Mouse (Mus musculus) Patski (cell line): ENCODE results near the gene Paxbp1. TPM values are rescaled to one million over a fixed set of nuclear protein-coding genes. Genes with fewer than 3 reads are reported as not detected.
A peak's percentile ranks its signal among the peaks of the same experiment; 100 is the strongest.
"Not testable (repeated sequence)": the region's sequence is repeated elsewhere in the genome, so short reads cannot be mapped to it uniquely, and the experiment has no call there.

Source experiments
- ATAC-seq: fragments of 100-300 bp; one replicate; pipeline ENCODE4 v1.8.0; 2021
- CTCF ChIA-PET: fragments of 350-600 bp; sonication (Branson Sonifier 250); formaldehyde crosslinking; loops from one replicate; lab custom pipeline; 2022; ENCODE audit warnings: inconsistent platforms; lab: Charles Lee
- POLR2A ChIA-PET: fragments of 350-600 bp; sonication (Branson Sonifier 250); formaldehyde crosslinking; loops from one replicate; lab custom pipeline; 2022; ENCODE audit warnings: antibody characterized with exemption, inconsistent platforms; lab: Charles Lee
- DNase-seq: peaks from one replicate; pipeline ENCODE4 v3.0.0-alpha.2; 2011; ENCODE audit warnings: low read depth, low spot score
- H3K27me3 ChIP-seq: fragments of 371-371 bp; one replicate; pipeline ENCODE4 v1.5.1; 2021
- CTCF ChIP-seq: fragments of 100-300 bp; IDR thresholded peaks from one replicate; pipeline ENCODE4 v1.5.1; 2021
- in situ Hi-C: fragments of 300-500 bp; cut with MboI; formaldehyde crosslinking; loops from 3 replicates; pipeline ENCODE4 v1.11.1; 2018; ENCODE audit warnings: low pct_unique_long_range_greater_than_20kb, mixed read lengths
- polyA plus RNA-seq: library from polyadenylated mRNA; unstranded; gene quantifications from one replicate; pipeline ENCODE4 v1.2.3, GENCODE M21; 2021

Paxbp1 gene
- 47.9 TPM for polyA plus RNA-seq

DNA sequence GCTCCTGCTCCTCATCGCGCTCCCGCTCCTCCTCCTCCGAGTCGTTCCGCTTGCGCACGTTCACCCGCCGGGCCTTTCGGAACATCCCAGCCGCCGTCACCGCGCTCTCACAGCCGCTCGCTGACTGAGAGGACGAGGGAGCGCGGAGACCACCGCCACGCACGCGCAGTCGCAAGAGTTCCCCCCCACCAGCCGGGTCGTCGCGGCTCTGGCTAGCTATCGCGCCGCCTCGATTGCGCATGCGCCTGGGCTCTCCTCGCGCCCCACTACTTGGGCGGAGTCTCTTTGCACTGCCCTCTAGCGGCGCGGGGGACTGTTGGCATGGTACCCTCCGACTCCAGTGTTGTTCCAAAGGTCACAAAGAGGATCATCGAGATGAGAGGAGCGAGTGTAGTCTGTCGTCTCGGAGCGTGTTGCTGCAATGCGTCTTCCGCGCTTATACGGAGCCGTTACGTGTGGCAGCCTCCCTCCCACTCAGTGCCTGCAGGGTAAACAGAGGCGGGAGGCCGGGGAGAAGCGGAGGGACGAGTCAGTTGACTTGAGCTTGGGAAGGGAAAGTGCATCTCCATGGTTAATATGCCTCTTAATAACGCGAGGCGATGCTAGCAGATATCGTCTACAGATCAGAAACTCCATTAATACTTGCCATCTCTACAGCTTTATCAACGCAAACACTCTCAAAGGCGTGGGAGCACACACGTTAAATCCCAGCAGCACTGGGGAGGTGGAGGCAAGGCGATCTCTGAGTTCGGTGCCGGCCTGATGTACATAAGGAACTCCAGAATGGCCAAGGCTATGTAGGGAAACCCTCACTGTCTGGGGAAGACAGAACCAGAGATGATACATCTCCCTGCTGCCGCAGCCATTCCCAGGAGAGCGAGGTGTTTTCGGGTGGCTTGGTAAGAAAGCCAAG lies at the start of gene Paxbp1:
TSS of gene Paxbp1 (minus strand) at position 274 of the 913 bp plus-strand sequence.
- DNase-seq (peak; percentile 85), ATAC-seq (peak; percentile 88)
- ChIA-PET CTCF (interaction anchor here (0.6 to 1.3 kb wide), 5 partner anchors 11 to 110 kb away, joined by 3 to 4 read pairs (median 3); partner anchors contain the start of gene Cfap298), POLR2A (interaction anchor here (0.9 kb wide), 1 partner anchor 8 kb away, joined by 3 read pairs; no protein-coding TSS in a partner anchor)
- in situ Hi-C loops, result no loop called here
- TF ChIP-seq CTCF, result no peak
- H3K27me3 ChIP-seq, result peaks cover 4% of the 10 kb centered on the region

GRCm38 (mm10) chr16:91086642-91087306 lies 42.4 kb upstream of the Paxbp1 start:
- CTCF ChIA-PET, result no interaction called here
- in situ Hi-C loops, result no loop called here
- no peak for ATAC-seq
- DNase-seq, result no peak
- POLR2A ChIA-PET, result no interaction called here
- H3K27me3 ChIP-seq, result peaks cover 32% of the 10 kb centered on the region
- no peak for TF ChIP-seq CTCF

- DNase-seq (no peak), ATAC-seq (no peak)
- ChIA-PET CTCF (no interaction called here), POLR2A (no interaction called here)
- in situ Hi-C loops, result no loop called here
- TF ChIP-seq CTCF, result no peak
- H3K27me3 ChIP-seq, result peaks cover 29% of the 10 kb centered on the region
Measured at GRCm38 (mm10) chr16:91085239-91085825, 41.0 kb upstream of the Paxbp1 start.

DNA sequence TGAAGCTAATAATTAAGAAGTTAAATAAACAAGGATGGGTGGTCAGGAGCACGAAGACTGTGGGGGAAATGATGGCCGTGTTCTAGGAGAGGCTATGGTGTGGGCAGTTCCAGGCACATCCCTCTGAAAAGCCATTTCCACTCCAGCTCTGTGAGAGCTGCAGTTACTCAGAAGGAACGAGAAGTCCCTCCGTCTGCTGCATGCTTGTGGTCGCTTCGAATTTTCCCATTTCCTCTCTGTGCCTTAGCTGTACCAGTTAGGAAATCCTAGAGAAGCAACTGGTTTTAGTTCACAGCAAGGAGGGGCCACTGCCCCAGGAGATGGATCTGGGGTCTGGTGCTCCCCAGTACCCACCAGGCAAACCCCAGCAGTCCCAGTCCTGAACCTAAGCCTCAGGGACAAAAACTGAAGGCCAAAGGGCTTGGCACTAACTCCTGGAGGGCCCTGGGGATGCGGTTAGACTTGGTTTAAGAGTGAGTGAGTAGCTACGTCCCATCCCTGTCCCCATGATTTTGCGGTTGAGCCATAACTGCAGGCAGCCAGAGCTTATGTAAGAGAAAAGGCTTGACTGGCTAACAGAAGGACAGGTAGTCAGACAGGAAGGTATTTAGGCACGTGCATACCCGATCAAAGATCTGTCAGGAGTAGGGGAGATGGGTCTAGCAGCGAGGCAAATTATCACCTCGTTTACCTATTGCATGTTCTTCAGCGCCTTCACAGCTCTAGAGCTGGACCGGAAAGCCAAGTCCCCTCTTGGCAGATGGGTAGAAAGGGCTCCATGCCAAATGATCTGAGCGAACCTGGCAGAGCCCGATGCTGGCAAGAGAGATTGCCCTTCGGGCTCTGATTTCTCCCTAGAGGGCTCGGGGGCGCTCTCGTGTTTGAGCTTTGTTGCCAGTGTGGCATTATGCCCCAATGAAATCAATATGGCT lies 40.2 kb upstream of the Paxbp1 start:
- no peak for TF ChIP-seq CTCF
- no peak for ATAC-seq
- ChIA-PET POLR2A (no interaction called here), CTCF (no interaction called here)
- no peak for DNase-seq
- in situ Hi-C loops, result loop anchor here (5.0 kb wide), 1 partner anchor 268 kb away; no protein-coding TSS in a partner anchor
- peaks cover 28% of the 10 kb centered on the region for H3K27me3 ChIP-seq

GRCm38 (mm10) chr16:91083002-91083646 lies 38.8 kb upstream of the Paxbp1 start:
- H3K27me3 ChIP-seq, result peaks cover 28% of the 10 kb centered on the region
- ChIA-PET CTCF (no interaction called here), POLR2A (interaction anchor here (0.7 kb wide), 1 partner anchor 190 kb away, joined by 3 read pairs; no protein-coding TSS in a partner anchor)
- TF ChIP-seq CTCF, result no peak
- ATAC-seq, result no peak
- in situ Hi-C loops, result loop anchor here (5.0 kb wide), 1 partner anchor 269 kb away; no protein-coding TSS in a partner anchor
- no peak for DNase-seq

DNA sequence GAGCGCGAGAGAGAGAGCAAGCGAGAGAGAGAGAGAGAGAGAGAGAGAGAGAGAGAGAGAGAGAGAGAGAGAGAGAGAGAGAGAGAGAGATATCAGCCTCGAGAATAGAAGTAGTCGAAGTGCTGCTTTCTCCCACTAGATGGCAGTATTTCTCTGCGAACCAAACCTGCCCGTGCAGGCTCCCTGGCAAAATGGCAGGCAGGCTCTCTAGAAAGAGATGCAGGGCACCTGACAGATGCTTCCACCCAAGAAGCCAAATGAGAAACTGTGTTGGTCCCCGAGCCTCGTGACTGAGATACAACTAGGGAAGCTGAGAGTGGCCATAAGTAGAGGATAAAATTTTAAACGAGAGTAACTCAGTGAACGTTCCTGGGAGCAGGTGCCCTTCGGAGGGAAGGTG lies 37.2 kb upstream of the Paxbp1 start:
- ATAC-seq, result no peak
- peak; percentile 19 for DNase-seq
- in situ Hi-C loops, result loop anchor here (5.0 kb wide), 1 partner anchor 271 kb away; no protein-coding TSS in a partner anchor
- ChIA-PET POLR2A (no interaction called here), CTCF (interaction anchor here (1.1 to 3.4 kb wide), 2 partner anchors 269 to 271 kb away, joined by 7 to 13 read pairs; no protein-coding TSS in a partner anchor)
- TF ChIP-seq CTCF, result peak; percentile 83
- H3K27me3 ChIP-seq, result peaks cover 30% of the 10 kb centered on the region

GRCm38 (mm10) chr16:91076180-91076579 lies 31.8 kb upstream of the Paxbp1 start:
- ATAC-seq (no peak), DNase-seq (no peak)
- peaks cover 21% of the 10 kb centered on the region for H3K27me3 ChIP-seq
- peak; percentile 63 for TF ChIP-seq CTCF
- in situ Hi-C loops, result no loop called here
- POLR2A ChIA-PET, result no interaction called here
- CTCF ChIA-PET, result no interaction called here

- in situ Hi-C loops, DNase-seq, CTCF ChIA-PET, POLR2A ChIA-PET, ATAC-seq: not testable (repeated sequence)
- H3K27me3 ChIP-seq, result peaks cover 22% of the 10 kb centered on the region
Measured at GRCm38 (mm10) chr16:91075423-91075822, 31.1 kb upstream of the Paxbp1 start.
